ENCODE assay signal across 11 mouse cellular contexts in genomic region chr4:142447529-142447928, GRCm38 (mm10).
A peak's percentile ranks its signal among the peaks of the same experiment; 100 is the strongest.
DNase-seq lines count a peak whose midpoint lies in the region; ATAC-seq and TF ChIP-seq lines count a peak whose summit lies in the region.
"Had no signal": no experiment of that assay in that cellular context is flagged by ENCODE, and none has a peak within 500 bp of the region (broad histone marks: within the 10 kb centered on the region; RNA-seq: fewer than 3 reads in every experiment).

No protein-coding gene starts in this region.

- DNase-seq in adrenal gland, adult 2 months, result peak; percentile 32
- DNase-seq in adrenal gland, postnatal 10 days, result no peak
- peak; percentile 42 for DNase-seq in layer of hippocampus, adult 9-11 months
- no peak for DNase-seq in layer of hippocampus, postnatal 36 days
- DNase-seq in left cerebral cortex, adult 2 months (ENCODE audit: extremely low spot score in 1 of 2, low spot score in 2 of 2), result peak; percentile 60 to 69
- peak; percentile 15 to 51 for DNase-seq in lung, postnatal 4 days
- DNase-seq in midbrain, embryonic 11.5 days (ENCODE audit: low spot score, missing footprints), result no peak
- no peak for DNase-seq in spleen, adult 12 weeks (ENCODE audit: low spot score)
- DNase-seq: thymus, adult 18-20 months had no signal

- H3K27ac ChIP-seq in left cerebral cortex, adult 2 months, result no peak overlapping the region
- H3K27ac ChIP-seq in midbrain, embryonic 11.5 days (ENCODE audit: low read depth, low read length), result no peak overlapping the region
- H3K27ac ChIP-seq: heart, embryonic 13.5 days had no signal

- peaks cover 2% of the 10 kb centered on the region; the same call in 1 of the 2 replicates for H3K36me3 ChIP-seq in midbrain, embryonic 11.5 days (ENCODE audit: control insufficient read depth, insufficient read depth, low read length)
- H3K36me3 ChIP-seq: heart, embryonic 13.5 days had no signal

- no peak overlapping the region for H3K9ac ChIP-seq in midbrain, embryonic 11.5 days (ENCODE audit: low read length)
- H3K9ac ChIP-seq: heart, embryonic 13.5 days had no signal

- ATAC-seq in midbrain, embryonic 11.5 days (ENCODE audit: low FRiP score), result no peak

- 71% methylated on average over 7 of the region's 7 CpGs for WGBS in midbrain, embryonic 11.5 days

- H3K4me3 ChIP-seq in left cerebral cortex, adult 2 months, result no peak overlapping the region
- H3K4me3 ChIP-seq in midbrain, embryonic 11.5 days (ENCODE audit: low read depth, low read length), result no peak overlapping the region
- H3K4me3 ChIP-seq: heart, embryonic 13.5 days; megakaryocyte, embryonic 14.5 days had no signal

- intact Hi-C loops in left cerebral cortex, adult 2 months (cut with DNase I), result no loop called here

- H3K27me3 ChIP-seq in midbrain, embryonic 11.5 days (ENCODE audit: control insufficient read depth, insufficient read depth, low read length), result no peaks in the 10 kb centered on the region
- H3K27me3 ChIP-seq: megakaryocyte, embryonic 14.5 days had no signal

- no peak overlapping the region for H3K4me2 ChIP-seq in midbrain, embryonic 11.5 days
- H3K4me2 ChIP-seq: heart, embryonic 13.5 days had no signal

- TF ChIP-seq CTCF in left cerebral cortex, adult 2 months (IDR thresholded peaks at IDR 0.05), result no peak

- H3K4me1 ChIP-seq in midbrain, embryonic 11.5 days (ENCODE audit: control insufficient read depth, insufficient read depth, low read length), result 0 out of 2 replicates have a peak, but pooled peaks cover under 1% of the 10 kb centered on the region
- H3K4me1 ChIP-seq: megakaryocyte, embryonic 14.5 days had no signal

- no peaks in the 10 kb centered on the region for H3K9me3 ChIP-seq in midbrain, embryonic 11.5 days (ENCODE audit: control insufficient read depth, low read length)
- H3K9me3 ChIP-seq: heart, embryonic 13.5 days had no signal

Comparison
In these comparisons a context has a peak if more than half of its experiments do, and no peak if none do; other contexts are left out.
1. DNase-seq: peak in adrenal gland, adult 2 months (single experiment), layer of hippocampus, adult 9-11 months (single experiment), left cerebral cortex, adult 2 months (2 of 2) and lung, postnatal 4 days (2 of 2); none in adrenal gland, postnatal 10 days (single experiment), layer of hippocampus, postnatal 36 days (0 of 2), midbrain, embryonic 11.5 days (single experiment) and spleen, adult 12 weeks (single experiment).